Mouse (Mus musculus): ENCODE data around the gene Ick. TPM values are rescaled to one million over a fixed set of nuclear protein-coding genes. Genes with fewer than 3 reads are reported as not detected.

The Ick gene
- total RNA-seq, 1 experiment from 2014 or later = 4.3 TPM

Other genes with a start within 250 kb of the Ick start
- gene Elovl5, start 191.8 kb upstream of the Ick start, total RNA-seq (2017) = 54.6 and 61.9 TPM in 2 replicates
- not detected in 2 replicates for gene Gcm1, start 57.3 kb upstream of the Ick start, total RNA-seq (2017)
- gene Fbxo9, start 127 bp upstream of the Ick start, total RNA-seq (2017) = 72.2 and 80.3 TPM in 2 replicates
- gene Gsta4, start 73.6 kb downstream of the Ick start, total RNA-seq (2017) = 3.4 and 4.2 TPM in 2 replicates
- not detected in 2 replicates for gene Gsta1, start 121.5 kb downstream of the Ick start, total RNA-seq (2017)
- gene Gm3776, start 147.9 kb downstream of the Ick start, total RNA-seq (2017) = not detected in 2 replicates
- gene Gm10639, start 180.7 kb downstream of the Ick start, total RNA-seq (2017) = not detected in 2 replicates
- not detected in 2 replicates for gene Omt2a, start 205.6 kb downstream of the Ick start, total RNA-seq (2017)
- not detected in 2 replicates for gene Omt2b, start 218.4 kb downstream of the Ick start, total RNA-seq (2017)
- 2.5 TPM in 1 of 2 replicates, not detected in the other for gene Gsta2, start 246.6 kb downstream of the Ick start, total RNA-seq (2017)

Measured in neutrophil, adult 5-6 weeks (primary cell).